Mouse (Mus musculus): Measurements from ENCODE around the gene Nfasc. TPM values are rescaled to one million over a fixed set of nuclear protein-coding genes. Genes with fewer than 3 reads are reported as not detected.

Nfasc gene
- polyA plus RNA-seq, 1 experiment from 2014 or later: 1.0 TPM

DNA sequence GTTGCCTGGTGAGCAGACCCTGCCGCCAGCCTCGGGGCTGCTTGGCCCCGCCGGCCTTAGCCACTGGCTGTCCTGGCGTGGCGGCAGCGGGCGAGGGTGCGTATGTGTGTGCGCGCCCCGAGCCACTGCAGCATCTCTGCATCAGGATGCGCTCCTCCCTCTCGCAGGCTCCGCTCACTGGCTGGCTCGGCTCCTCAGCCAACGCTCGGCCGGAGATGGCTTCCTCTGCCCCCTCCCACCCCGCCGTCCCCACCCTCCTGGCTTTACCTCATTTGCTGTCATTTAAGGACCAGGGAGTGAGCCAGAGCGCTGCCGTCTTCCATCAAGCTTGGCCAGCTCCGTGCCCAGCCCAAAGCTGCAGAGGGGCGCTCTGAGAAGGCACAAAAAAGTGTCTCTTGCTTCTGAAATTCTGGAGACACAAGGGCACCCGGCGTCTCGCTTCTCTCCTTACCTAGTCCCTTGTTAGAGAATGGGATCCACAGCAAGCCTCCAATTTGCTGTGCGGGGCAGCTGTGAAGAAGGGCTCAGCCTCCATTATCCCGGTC, 198.8 kb downstream of the Nfasc start, which contains the start of gene Cntn2:
Cntn2 (minus strand) TSS at position 495 of the 545 bp plus-strand sequence.
- H3K4me1 ChIP-seq: peaks cover 23% of the 10 kb centered on the region
- H3K4me2 ChIP-seq (replicated peaks): peak within 1 kb of the TSS; percentile 59
- 1% methylated on average over 30 of the region's 30 CpGs for WGBS
- peak within 1 kb of the TSS; percentile 25; the same call in 1 of the 2 replicates for H3K9ac ChIP-seq
- H3K27me3 ChIP-seq: peaks cover 78% of the 10 kb centered on the region
- H3K4me3 ChIP-seq: peak within 1 kb of the TSS; percentile 29
- ATAC-seq (ENCODE audit: low FRiP score, low read depth): no peak
- no peaks in the 10 kb centered on the region for H3K36me3 ChIP-seq
- H3K27ac ChIP-seq: no peak within 1 kb of the TSS
- H3K9me3 ChIP-seq: no peaks in the 10 kb centered on the region

DNA sequence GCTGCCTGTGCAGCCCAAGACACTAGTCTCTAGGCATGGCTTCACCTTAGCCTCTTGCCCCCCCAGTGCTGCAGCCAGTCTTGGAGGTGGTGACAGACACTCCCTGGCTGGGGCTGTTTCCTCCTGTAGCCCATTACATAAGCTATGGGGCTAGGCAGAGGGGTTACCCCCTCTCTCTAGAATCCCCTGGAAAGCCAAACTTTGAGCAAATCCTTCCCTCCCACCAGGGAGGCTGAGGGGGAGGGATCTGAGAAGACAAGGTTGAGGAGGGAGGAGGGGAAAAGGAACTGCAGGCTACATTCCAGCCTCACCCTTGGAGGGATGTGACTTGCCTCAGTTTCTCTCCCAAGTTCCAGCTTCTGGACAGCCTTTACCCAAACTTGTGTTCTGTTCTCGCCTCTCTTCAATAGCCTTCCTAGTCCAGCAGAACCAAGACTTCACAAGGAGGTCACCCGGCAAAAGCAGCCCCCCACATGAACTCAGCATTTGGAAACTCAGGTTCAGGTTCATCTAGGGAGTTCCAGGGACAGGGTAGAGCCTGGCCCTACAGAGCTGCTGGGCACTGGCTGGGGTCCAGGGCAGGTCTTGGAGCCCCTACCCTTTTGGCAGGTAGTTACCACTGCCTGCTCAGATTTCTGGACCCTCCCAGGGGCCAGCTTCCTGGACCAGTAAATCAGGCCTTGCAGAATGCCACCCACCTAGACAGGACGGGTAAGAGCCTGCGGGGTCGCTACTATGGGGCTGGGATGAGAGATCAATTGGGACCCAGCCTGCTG, 199.6 kb downstream of the Nfasc start:
- Histone ChIP-seq H3K9me3 (no peaks in the 10 kb centered on the region), H3K27me3 (peaks cover 78% of the 10 kb centered on the region), H3K36me3 (no peaks in the 10 kb centered on the region), H3K4me1 (peaks cover 23% of the 10 kb centered on the region), H3K4me3 (peak overlapping the region; percentile 29; the same call in 1 of the 2 replicates), H3K27ac (no peak overlapping the region), H3K9ac (no peak overlapping the region), H3K4me2 (replicated peaks) (peak overlapping the region; percentile 59)
- 9% methylated on average over 5 of the region's 5 CpGs for WGBS
- ATAC-seq (ENCODE audit: low FRiP score, low read depth): no peak

DNA sequence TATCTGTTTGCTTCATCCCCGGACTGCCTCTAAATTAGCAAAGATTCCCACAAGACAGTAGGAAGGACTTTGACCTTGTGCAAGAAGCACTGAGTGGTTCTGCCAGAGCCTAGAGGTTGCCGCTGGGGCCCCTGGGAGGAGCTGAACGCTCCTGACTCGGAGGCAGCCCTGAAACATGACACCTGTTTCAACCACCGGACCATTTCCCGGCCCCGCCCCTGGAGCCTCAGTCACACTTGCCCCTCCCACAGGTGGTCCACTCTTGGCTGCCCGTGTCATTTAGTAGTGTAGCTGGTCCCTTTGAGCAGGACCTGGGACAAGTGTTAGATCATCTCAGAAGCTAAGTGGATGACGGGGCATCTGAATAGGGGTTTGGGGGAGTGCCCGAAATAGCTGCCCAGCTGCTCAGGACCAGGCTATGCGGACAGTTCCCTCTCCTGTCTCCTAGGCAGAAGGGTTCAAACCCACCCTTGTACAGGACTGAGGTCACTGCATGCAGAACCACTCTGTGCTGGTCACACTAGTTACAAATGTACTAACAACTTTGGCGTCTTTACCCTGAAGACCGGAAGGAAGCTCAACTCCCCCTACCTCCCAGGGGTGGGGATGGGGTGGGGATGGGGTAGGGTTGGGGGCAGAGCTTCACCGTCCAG, 200.3 kb downstream of the Nfasc start:
- Histone ChIP-seq H3K27ac (no peak overlapping the region), H3K4me2 (replicated peaks) (peak overlapping the region; percentile 11; the same call in 1 of the 2 replicates), H3K36me3 (no peaks in the 10 kb centered on the region), H3K4me3 (no peak overlapping the region), H3K9me3 (no peaks in the 10 kb centered on the region), H3K27me3 (peaks cover 84% of the 10 kb centered on the region), H3K4me1 (peaks cover 23% of the 10 kb centered on the region), H3K9ac (no peak overlapping the region)
- WGBS: 5% methylated on average over 14 of the region's 14 CpGs
- ATAC-seq (ENCODE audit: low FRiP score, low read depth): peak; percentile 37; the same call in 1 of the 2 replicates

DNA sequence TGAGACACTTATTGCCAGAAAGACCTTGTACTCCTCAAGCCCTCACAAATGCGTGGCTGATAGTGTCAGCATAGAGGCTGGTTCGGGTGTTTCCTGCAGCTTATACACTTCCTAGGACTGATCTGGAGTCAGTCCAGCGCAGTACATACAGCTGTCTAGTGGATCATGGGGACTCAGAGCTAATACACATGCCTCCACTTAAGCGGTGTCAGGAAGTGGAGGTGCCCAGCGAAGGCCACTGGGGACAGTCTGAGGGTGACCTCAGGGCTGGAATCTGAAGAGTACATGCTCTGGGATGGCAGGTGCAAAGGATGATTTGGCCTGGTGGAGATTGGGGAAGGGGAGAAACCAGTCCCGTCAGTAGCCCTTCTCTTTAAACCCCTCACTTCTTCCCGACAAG, 200.9 kb downstream of the Nfasc start:
- Histone ChIP-seq H3K4me2 (replicated peaks) (no peak overlapping the region), H3K27ac (no peak overlapping the region), H3K9ac (no peak overlapping the region), H3K4me1 (peaks cover 23% of the 10 kb centered on the region), H3K27me3 (peaks cover 82% of the 10 kb centered on the region), H3K36me3 (no peaks in the 10 kb centered on the region), H3K4me3 (no peak overlapping the region), H3K9me3 (no peaks in the 10 kb centered on the region)
- ATAC-seq (ENCODE audit: low FRiP score, low read depth): no peak
- 54% methylated on average over 7 of the region's 7 CpGs for WGBS

DNA sequence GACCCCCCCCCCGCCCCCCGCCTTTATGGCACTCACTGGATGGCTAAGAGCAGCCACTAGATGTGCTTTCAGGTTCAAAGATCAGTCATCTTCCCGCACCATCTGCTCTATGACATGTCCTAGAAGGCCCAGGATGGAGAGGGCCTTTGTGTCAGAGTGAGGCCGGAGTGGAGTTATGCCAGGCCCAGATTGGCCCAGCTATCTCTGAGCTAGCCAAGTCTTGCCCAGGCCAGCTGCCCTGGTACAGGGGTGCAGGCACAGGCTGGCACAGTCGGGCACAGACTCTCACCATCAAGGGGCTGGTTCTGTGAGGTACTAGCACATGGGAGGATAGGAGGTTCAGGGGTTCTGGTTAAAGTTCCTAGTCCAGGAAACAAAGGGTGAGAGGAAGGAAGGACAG, 203.9 kb downstream of the Nfasc start:
- ATAC-seq (ENCODE audit: low FRiP score, low read depth): no peak
- Histone ChIP-seq H3K4me3 (no peak overlapping the region), H3K27me3 (peaks cover 80% of the 10 kb centered on the region), H3K27ac (no peak overlapping the region), H3K9me3 (no peaks in the 10 kb centered on the region), H3K36me3 (no peaks in the 10 kb centered on the region), H3K9ac (no peak overlapping the region), H3K4me1 (peaks cover 33% of the 10 kb centered on the region), H3K4me2 (replicated peaks) (no peak overlapping the region)
- 80% methylated on average over 5 of the region's 5 CpGs for WGBS

DNA sequence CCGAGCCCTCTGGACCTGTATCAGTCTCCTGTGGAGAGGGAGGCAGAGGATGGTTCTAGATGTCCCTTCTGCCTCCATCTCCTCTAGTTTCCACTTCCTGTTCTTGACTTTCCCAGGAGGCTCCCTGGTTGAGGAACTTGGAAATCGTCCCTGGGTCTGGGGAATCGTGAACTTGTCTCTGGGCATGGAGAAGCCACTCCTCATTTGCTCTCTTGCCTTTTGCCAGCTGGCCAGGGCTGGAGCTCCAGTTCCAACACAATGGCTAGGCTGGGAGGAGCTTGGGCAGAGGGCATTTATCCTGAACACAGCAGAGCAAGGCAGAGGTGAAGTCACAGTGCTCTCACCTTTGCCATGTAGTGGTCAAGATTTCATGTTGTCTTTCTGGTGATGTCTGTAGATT, 205.2 kb downstream of the Nfasc start:
- Histone ChIP-seq H3K4me2 (replicated peaks) (no peak overlapping the region), H3K9ac (no peak overlapping the region), H3K4me3 (no peak overlapping the region), H3K27ac (no peak overlapping the region), H3K36me3 (no peaks in the 10 kb centered on the region), H3K4me1 (peaks cover 25% of the 10 kb centered on the region), H3K9me3 (no peaks in the 10 kb centered on the region), H3K27me3 (peaks cover 67% of the 10 kb centered on the region)
- 80% methylated on average over 3 of the region's 3 CpGs for WGBS
- ATAC-seq (ENCODE audit: low FRiP score, low read depth): no peak

DNA sequence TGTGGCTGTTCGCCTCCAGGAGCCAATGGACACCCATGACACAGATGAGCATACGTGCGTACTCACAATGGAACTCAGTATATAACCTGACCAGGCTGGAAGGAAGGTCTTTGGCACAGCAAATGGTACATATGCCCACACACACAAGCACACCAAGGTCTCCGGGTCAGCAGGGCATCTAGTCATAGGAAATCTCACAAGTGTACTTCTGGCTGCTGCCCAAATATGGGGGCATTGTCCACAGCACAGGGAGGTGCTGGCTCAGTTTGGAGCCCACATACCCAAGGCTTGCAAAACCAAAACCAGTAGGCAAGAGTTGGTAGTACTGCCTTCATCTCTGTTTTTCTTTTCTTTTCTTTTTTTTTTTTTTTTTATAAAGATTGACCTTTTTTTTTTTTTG, 206.1 kb downstream of the Nfasc start:
- no peak for ATAC-seq (ENCODE audit: low FRiP score, low read depth)
- no peak overlapping the region for H3K4me2 ChIP-seq (replicated peaks)
- no peak overlapping the region for H3K4me3 ChIP-seq
- WGBS: 88% methylated on average over 4 of the region's 4 CpGs
- peaks cover 58% of the 10 kb centered on the region for H3K27me3 ChIP-seq
- no peak overlapping the region for H3K27ac ChIP-seq
- H3K4me1 ChIP-seq: peaks cover 25% of the 10 kb centered on the region
- H3K9ac ChIP-seq: no peak overlapping the region
- H3K9me3 ChIP-seq: no peaks in the 10 kb centered on the region
- no peaks in the 10 kb centered on the region for H3K36me3 ChIP-seq

DNA sequence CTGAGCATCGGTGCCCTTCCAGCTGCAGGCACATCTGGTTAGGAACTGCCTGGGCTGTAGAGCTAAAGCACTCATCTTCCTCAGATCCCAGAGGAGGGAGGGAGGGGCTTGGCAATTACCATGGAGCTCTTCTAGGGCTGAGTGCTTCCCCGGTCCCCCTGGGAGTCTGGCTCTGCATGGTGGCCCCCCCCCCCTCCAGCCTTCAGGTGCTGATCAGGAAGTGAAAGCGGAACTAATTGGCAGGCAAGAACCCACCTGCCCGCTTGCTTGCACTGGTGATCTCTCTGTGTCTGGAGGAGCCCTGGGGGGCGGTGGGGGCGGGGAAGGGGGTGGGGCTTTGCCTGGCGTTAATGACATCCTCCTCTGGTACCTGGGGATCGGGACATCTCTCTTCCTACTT, 207.8 kb downstream of the Nfasc start:
- H3K4me2 ChIP-seq (replicated peaks): peak overlapping the region; percentile 16; the same call in 1 of the 2 replicates
- no peaks in the 10 kb centered on the region for H3K9me3 ChIP-seq
- no peaks in the 10 kb centered on the region for H3K36me3 ChIP-seq
- H3K4me3 ChIP-seq: no peak overlapping the region
- ATAC-seq (ENCODE audit: low FRiP score, low read depth): no peak
- H3K4me1 ChIP-seq: peaks cover 31% of the 10 kb centered on the region
- no peak overlapping the region for H3K27ac ChIP-seq
- no peak overlapping the region for H3K9ac ChIP-seq
- peaks cover 41% of the 10 kb centered on the region for H3K27me3 ChIP-seq
- WGBS: 5% methylated on average over 8 of the region's 8 CpGs

DNA sequence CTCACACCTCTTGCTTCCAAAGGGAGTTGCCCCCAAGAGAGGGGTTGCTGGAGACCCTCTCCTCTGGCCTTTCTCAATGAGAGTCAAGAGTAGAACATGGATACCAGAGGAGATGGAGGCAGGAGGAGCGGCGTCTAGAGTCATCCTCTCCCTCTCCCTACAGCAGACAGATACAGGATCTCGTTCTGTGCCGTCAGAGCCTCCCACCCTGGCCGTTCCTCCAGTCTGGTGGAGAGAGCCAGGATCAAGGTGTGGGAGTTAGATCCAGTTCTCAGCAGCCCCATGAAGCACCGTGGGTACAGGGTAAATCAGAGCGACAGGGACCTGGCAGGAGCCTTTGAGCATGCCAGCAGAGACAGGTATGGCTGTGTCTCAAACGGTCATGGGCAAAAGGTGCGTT, 209.1 kb downstream of the Nfasc start:
- no peak for ATAC-seq (ENCODE audit: low FRiP score, low read depth)
- H3K27me3 ChIP-seq: peaks cover 35% of the 10 kb centered on the region
- H3K4me1 ChIP-seq: peaks cover 31% of the 10 kb centered on the region
- WGBS: 60% methylated on average over 9 of the region's 9 CpGs
- no peak overlapping the region for H3K9ac ChIP-seq
- no peak overlapping the region for H3K4me2 ChIP-seq (replicated peaks)
- H3K4me3 ChIP-seq: no peak overlapping the region
- H3K9me3 ChIP-seq: no peaks in the 10 kb centered on the region
- H3K36me3 ChIP-seq: no peaks in the 10 kb centered on the region
- no peak overlapping the region for H3K27ac ChIP-seq

DNA sequence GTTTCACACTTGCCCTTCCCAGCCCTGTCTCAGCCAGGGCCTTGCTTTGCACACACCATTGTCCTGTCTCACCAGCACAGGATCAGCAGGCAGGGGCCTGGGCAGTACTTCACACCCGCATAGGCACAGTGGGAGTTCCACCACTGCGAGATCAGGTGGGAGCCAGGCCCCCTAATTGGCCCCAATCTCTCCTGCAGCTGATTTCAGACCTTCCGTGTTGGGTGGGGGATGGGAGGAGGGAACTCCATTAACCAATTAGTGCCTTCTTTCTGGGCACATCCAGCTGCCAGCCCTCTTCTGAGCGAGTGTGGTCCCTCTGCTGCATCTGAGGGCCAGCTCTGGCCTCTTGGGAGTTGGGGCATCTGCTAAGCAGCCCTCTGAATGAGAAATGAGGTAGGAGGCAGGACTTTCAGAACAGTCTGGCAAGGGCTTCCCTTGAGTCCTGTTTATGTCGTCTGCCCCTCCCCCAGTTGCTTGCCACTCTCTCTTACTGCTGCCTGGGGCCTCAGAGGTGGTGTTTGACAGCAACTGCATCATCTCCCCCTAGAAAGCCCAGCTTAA, 210.9 kb downstream of the Nfasc start:
- Histone ChIP-seq H3K9ac (no peak overlapping the region), H3K9me3 (no peaks in the 10 kb centered on the region), H3K4me1 (peaks cover 36% of the 10 kb centered on the region), H3K36me3 (no peaks in the 10 kb centered on the region), H3K27me3 (peaks cover 26% of the 10 kb centered on the region), H3K4me2 (replicated peaks) (no peak overlapping the region), H3K27ac (no peak overlapping the region), H3K4me3 (no peak overlapping the region)
- ATAC-seq (ENCODE audit: low FRiP score, low read depth): no peak
- 1% methylated on average over 5 of the region's 5 CpGs for WGBS

DNA sequence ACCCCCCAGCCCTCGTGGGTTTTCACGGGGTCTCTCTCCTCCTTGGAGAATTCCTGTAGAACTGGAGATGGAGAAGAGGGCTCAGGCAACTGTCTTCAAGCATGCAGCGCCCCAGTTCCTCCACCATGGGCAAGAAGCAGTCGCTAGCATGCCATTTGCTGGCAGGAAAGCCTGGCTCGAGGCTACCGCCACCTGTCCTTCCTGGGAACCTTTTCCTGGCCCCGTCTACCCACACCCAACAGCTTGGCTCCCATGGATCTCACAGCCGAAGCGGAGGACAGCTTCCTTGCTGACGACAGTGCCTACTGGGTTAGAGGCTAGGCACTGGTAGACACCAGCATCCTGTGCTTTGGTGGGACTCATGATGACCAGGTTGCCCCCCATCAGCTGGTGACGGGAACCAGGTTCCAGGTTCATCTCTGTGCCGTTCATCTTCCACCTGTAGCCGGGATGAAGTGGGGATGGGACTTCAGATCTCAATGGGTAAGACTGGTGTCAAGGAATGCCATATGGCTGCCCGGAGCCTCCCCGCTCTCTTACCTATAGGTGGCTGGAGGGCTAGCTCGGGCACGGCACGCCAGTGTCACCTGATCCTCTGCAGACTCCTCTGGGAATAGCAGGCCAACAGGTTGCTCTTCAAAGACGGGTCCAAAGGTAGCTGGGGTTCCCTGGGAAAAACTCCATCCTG, 212.8 kb downstream of the Nfasc start:
- Histone ChIP-seq H3K4me2 (replicated peaks) (no peak overlapping the region), H3K36me3 (no peaks in the 10 kb centered on the region), H3K27ac (no peak overlapping the region), H3K9ac (no peak overlapping the region), H3K4me1 (peaks cover 33% of the 10 kb centered on the region), H3K27me3 (peaks cover 14% of the 10 kb centered on the region; the same call in 1 of the 2 replicates), H3K4me3 (no peak overlapping the region), H3K9me3 (no peaks in the 10 kb centered on the region)
- no peak for ATAC-seq (ENCODE audit: low FRiP score, low read depth)
- WGBS: 87% methylated on average over 19 of the region's 19 CpGs
